27 mouse cellular contexts compared by ENCODE assay signal in genomic region chr2:171856491-171856890, GRCm38 (mm10).
DNase-seq lines count a peak whose midpoint lies in the region; ATAC-seq and TF ChIP-seq lines count a peak whose summit lies in the region.
"Had no signal": no experiment of that assay in that cellular context is flagged by ENCODE, and none has a peak within 500 bp of the region (broad histone marks: within the 10 kb centered on the region; RNA-seq: fewer than 3 reads in every experiment).

No protein-coding gene starts in this region.

- no peak overlapping the region for H3K4me3 ChIP-seq in heart, embryonic 10.5 days
- H3K4me3 ChIP-seq in midbrain, embryonic 14.5 days (replicated peaks; ENCODE audit: low read depth, low read length): no peak overlapping the region
- no peak overlapping the region for H3K4me3 ChIP-seq in midbrain, embryonic 16.5 days (ENCODE audit: low read depth, low read length)
- H3K4me3 ChIP-seq in hindbrain, embryonic 16.5 days (ENCODE audit: low read length): no peak overlapping the region
- H3K4me3 ChIP-seq: embryonic facial prominence, embryonic 10.5 days; gastrocnemius, adult 2 months; heart, embryonic 12.5 days; kidney, embryonic 15.5 days; left cerebral cortex, adult 2 months; limb, embryonic 15.5 days had no signal

- no peak overlapping the region for H3K4me2 ChIP-seq in midbrain, embryonic 14.5 days (ENCODE audit: low read length)
- no peak overlapping the region for H3K4me2 ChIP-seq in midbrain, embryonic 16.5 days (ENCODE audit: low read length)
- H3K4me2 ChIP-seq in hindbrain, embryonic 16.5 days (ENCODE audit: low read length): no peak overlapping the region
- H3K4me2 ChIP-seq: heart, embryonic 12.5 days; kidney, embryonic 15.5 days; limb, embryonic 15.5 days; lung, embryonic 14.5 days had no signal

- ATAC-seq in midbrain, embryonic 14.5 days (ENCODE audit: low FRiP score, low TSS enrichment): peak; percentile 24; the same call in 1 of the 2 replicates
- ATAC-seq in midbrain, embryonic 16.5 days: no peak
- peak; percentile 77 for ATAC-seq in hindbrain, embryonic 16.5 days
- ATAC-seq: Patski had no signal

- H3K27me3 ChIP-seq in heart, embryonic 10.5 days (ENCODE audit: insufficient read depth, poor library complexity, severe bottlenecking): no peaks in the 10 kb centered on the region
- H3K27me3 ChIP-seq in midbrain, embryonic 14.5 days (ENCODE audit: control insufficient read depth, insufficient read depth, low read length): no peaks in the 10 kb centered on the region
- no peaks in the 10 kb centered on the region for H3K27me3 ChIP-seq in midbrain, embryonic 16.5 days (ENCODE audit: control insufficient read depth, insufficient read depth, low read depth, low read length)
- H3K27me3 ChIP-seq in hindbrain, embryonic 16.5 days (replicated peaks; ENCODE audit: control insufficient read depth, insufficient read depth, low read length): no peaks in the 10 kb centered on the region
- H3K27me3 ChIP-seq: CH12.LX; heart, embryonic 12.5 days; kidney, embryonic 15.5 days; limb, embryonic 15.5 days; Patski had no signal

- H3K9ac ChIP-seq in midbrain, embryonic 14.5 days (replicated peaks; ENCODE audit: low read length): no peak overlapping the region
- H3K9ac ChIP-seq in midbrain, embryonic 16.5 days (ENCODE audit: low read depth, low read length): no peak overlapping the region
- no peak overlapping the region for H3K9ac ChIP-seq in hindbrain, embryonic 16.5 days (ENCODE audit: low read depth, low read length)
- H3K9ac ChIP-seq: heart, embryonic 12.5 days; kidney, embryonic 15.5 days; limb, embryonic 15.5 days; liver, embryonic 14.5 days; lung, embryonic 14.5 days had no signal

- H3K4me1 ChIP-seq in heart, embryonic 10.5 days: peaks cover 14% of the 10 kb centered on the region; the same call in 1 of the 2 replicates
- H3K4me1 ChIP-seq in midbrain, embryonic 14.5 days (ENCODE audit: control insufficient read depth, insufficient read depth, low read length): peaks cover 6% of the 10 kb centered on the region; the same call in 1 of the 2 replicates
- 0 out of 2 replicates have a peak, but pooled peaks cover 4% of the 10 kb centered on the region for H3K4me1 ChIP-seq in midbrain, embryonic 16.5 days (ENCODE audit: control insufficient read depth, insufficient read depth, low read length)
- peaks cover 4% of the 10 kb centered on the region; the same call in 1 of the 2 replicates for H3K4me1 ChIP-seq in hindbrain, embryonic 16.5 days (ENCODE audit: control insufficient read depth, insufficient read depth, low read depth, low read length)
- H3K4me1 ChIP-seq: embryonic facial prominence, embryonic 10.5 days; kidney, embryonic 15.5 days; limb, embryonic 15.5 days had no signal

- no peak overlapping the region for H3K27ac ChIP-seq in heart, embryonic 10.5 days
- no peak overlapping the region for H3K27ac ChIP-seq in midbrain, embryonic 14.5 days (replicated peaks; ENCODE audit: low read depth, low read length)
- H3K27ac ChIP-seq in midbrain, embryonic 16.5 days (ENCODE audit: low read length): no peak overlapping the region
- H3K27ac ChIP-seq in hindbrain, embryonic 16.5 days (ENCODE audit: low read depth, low read length): no peak overlapping the region
- H3K27ac ChIP-seq: embryonic facial prominence, embryonic 10.5 days; gastrocnemius, adult 2 months; kidney, embryonic 15.5 days; left cerebral cortex, adult 2 months; limb, embryonic 15.5 days; liver, embryonic 14.5 days had no signal

- 65% methylated on average over 8 of the region's 8 CpGs for WGBS in heart, embryonic 10.5 days
- 52% methylated on average over 8 of the region's 8 CpGs for WGBS in midbrain, embryonic 14.5 days
- WGBS in midbrain, embryonic 16.5 days: 57% methylated on average over 8 of the region's 8 CpGs
- WGBS in hindbrain, embryonic 16.5 days: 29% methylated on average over 8 of the region's 8 CpGs

- no peak for TF ChIP-seq POLR2A in brain, embryonic 14.5 days (IDR thresholded peaks at IDR 0.05; ENCODE audit: borderline replicate concordance, extremely low read depth, insufficient read depth, insufficient read length, poor library complexity, severe bottlenecking)

- peak; percentile 68 for DNase-seq in heart, adult 11 months
- no peak for DNase-seq in heart, embryonic 10.5 days (ENCODE audit: low spot score)
- peak; percentile 65 for DNase-seq in midbrain, embryonic 14.5 days
- DNase-seq in brain, embryonic 14.5 days (ENCODE audit: low read depth): peak; percentile 77
- no peak for DNase-seq in layer of hippocampus, adult 8-10 months (ENCODE audit: low spot score in 2 of 2)
- no peak for DNase-seq in gastrocnemius, postnatal 10 days
- DNase-seq: adrenal gland, postnatal 36 days; B cell, adult 2 months; cerebellum, adult 2 months; gastrocnemius, adult 2 months; heart, postnatal 10 days; kidney, adult 11 months; kidney, postnatal 36 days; layer of hippocampus, adult 9-11 months; thymus, postnatal 14 days had no signal

- no peaks in the 10 kb centered on the region for H3K36me3 ChIP-seq in heart, embryonic 10.5 days
- no peaks in the 10 kb centered on the region for H3K36me3 ChIP-seq in midbrain, embryonic 14.5 days (ENCODE audit: control insufficient read depth, insufficient read depth, low read length)
- H3K36me3 ChIP-seq in midbrain, embryonic 16.5 days (ENCODE audit: control insufficient read depth, insufficient read depth, low read length): no peaks in the 10 kb centered on the region
- no peaks in the 10 kb centered on the region for H3K36me3 ChIP-seq in hindbrain, embryonic 16.5 days (ENCODE audit: control insufficient read depth, insufficient read depth, low read length)
- H3K36me3 ChIP-seq: embryonic facial prominence, embryonic 10.5 days; G1E; heart, embryonic 12.5 days; kidney, embryonic 15.5 days; limb, embryonic 15.5 days had no signal

- no peaks in the 10 kb centered on the region for H3K9me3 ChIP-seq in heart, embryonic 10.5 days
- no peaks in the 10 kb centered on the region for H3K9me3 ChIP-seq in midbrain, embryonic 14.5 days (ENCODE audit: control insufficient read depth, low read length)
- no peaks in the 10 kb centered on the region for H3K9me3 ChIP-seq in midbrain, embryonic 16.5 days (replicated peaks; ENCODE audit: control insufficient read depth, low read length, poor library complexity, severe bottlenecking)
- no peaks in the 10 kb centered on the region for H3K9me3 ChIP-seq in hindbrain, embryonic 16.5 days (ENCODE audit: control insufficient read depth, low read length)
- H3K9me3 ChIP-seq: embryonic facial prominence, embryonic 10.5 days; heart, embryonic 12.5 days; kidney, embryonic 15.5 days; limb, embryonic 15.5 days had no signal

- no peak for TF ChIP-seq CTCF in brain, embryonic 14.5 days (IDR thresholded peaks at IDR 0.05; ENCODE audit: borderline replicate concordance, extremely low read depth, insufficient read depth, insufficient read length)

Comparison
In these comparisons a context has a peak if more than half of its experiments do, and no peak if none do; other contexts are left out.
1. DNase-seq: peak in heart, adult 11 months (single experiment), midbrain, embryonic 14.5 days (single experiment) and brain, embryonic 14.5 days (single experiment); none in heart, embryonic 10.5 days (single experiment), layer of hippocampus, adult 8-10 months (0 of 2) and gastrocnemius, postnatal 10 days (single experiment).